Mouse (Mus musculus) liver (tissue): ENCODE data around the gene Hic1.

Source experiments
- DNase-seq: peaks from one replicate; pipeline ENCODE4 v3.0.0-alpha.2; 2020; ENCODE audit warnings: mixed read lengths

Gene Hic1

DNA sequence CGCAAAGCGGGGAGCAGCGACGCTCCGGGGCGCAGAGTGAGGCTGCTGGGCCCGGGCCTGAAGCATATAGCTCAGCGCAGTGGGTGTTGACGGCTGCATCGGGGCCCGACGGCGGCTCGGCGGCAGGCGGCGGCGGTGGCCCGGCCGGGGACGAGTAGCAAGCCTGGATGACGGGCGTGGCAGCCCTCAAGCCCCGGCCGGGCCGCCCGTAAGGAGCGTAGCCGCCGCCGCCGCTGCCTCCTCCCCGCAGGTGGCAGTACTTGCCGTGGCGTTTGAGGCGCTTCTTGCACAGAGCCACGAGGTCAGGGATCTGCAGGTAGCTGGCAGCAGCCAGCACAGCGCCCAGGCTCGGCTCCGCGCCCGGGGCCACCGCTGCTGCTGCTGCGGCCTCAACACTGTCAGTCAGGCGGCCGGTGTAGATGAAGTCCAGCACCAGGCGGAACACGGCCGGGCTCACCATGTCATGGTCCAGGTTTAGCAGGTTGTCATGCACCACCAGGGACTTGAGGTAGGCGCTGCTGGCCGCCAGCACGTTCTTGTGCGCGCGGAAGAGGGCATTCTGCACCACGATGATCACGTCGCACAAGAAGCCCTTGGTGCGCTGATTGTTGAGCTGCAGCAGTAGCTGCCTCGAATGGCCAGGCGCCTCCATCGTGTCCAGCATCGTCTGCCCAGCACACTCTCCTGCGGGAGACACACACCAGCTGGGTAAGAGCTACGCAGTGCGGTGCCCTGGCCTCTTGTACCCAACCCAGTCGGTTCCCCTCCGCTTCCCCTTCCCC lies 2.3 kb downstream of the Hic1 start:
- DNase-seq: no peak

DNA sequence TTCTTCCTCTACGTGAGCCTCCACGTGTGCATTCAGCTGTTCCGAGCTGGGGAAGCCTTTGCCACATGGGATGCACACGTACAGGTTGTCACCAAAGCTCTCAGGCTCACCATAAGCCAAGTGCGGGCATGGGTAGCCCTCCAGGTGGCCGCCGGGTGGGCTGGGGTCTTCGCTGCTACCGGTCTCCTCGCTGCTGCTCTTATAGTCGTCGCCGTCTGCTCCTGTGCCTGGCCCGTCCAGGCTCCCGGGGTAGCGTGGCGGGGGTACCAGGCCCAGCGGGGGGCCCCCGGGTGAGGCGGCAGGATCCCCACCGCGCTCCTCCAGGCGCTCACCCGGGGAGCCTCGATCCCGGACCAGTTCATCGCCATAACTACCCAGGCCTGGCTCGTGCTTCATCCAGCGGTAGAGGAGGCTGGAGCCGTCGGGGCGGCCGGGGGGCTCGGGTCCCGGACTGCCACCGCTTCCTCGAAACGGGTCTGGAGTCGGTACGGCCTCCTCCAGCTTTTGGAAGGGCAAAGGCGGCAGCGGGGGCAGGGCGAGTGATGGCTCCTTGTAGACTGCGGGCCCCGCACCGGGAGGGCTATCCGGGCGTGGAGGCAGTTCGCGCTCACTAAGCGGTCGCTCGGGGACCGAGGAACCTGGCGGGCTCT lies 3.0 kb downstream of the Hic1 start:
- no peak for DNase-seq

DNA sequence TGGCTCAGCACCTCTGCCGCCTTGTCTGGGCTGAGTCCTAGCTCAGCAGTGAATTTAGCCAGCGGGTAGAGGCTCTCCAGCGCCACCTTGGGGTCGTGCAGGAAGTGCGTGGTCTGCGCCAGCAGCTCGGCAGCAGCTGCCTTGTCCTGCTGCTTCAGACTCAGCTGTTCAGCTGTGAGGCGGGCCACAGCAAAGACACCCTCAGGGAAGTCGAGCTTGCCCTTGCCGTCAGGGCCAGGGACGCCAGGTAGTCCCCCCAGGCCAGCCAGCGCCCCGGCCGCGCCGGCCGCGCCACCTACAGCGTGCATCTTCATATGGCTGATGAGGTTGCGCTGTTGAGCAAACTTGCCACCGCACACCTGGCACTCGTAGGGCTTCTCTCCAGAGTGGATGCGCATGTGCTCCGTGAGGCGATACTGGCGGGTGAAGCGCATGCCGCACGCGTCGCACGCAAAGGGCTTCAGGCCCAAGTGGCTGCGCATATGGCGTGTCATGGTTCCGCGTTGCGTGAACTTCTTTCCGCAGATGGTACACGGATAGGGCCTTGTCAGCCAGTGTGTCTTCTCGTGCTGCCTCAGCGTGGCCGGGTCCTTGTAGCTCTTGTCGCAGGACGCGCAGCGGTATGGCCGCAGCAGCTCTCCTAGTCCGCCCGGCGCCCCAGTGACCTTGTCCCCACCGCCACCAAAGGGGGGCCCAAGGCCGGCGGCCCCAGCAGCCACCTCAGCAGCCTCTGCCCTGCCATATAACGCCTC lies 3.7 kb downstream of the Hic1 start:
- DNase-seq: peak; percentile 79

DNA sequence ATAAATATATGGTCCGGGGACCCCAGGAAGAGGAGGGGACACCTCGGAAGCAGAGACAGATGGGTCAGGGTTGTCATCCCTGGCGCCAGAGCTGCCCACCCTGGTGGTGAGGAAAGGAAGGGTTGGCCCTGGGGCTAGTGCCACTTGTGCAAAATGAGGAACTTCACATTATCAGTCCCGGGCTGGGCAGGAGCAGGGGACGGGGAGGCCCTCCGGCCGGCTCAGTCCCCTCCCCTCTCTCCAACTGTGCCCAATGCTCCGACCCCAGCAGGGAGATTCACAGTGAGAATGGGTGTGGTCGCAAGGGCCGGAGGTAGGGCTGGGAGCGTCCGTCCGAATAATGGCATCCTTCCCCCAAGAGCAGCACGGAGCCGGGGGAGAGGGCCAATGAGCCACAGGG lies 4.6 kb downstream of the Hic1 start:
- no peak for DNase-seq

DNA sequence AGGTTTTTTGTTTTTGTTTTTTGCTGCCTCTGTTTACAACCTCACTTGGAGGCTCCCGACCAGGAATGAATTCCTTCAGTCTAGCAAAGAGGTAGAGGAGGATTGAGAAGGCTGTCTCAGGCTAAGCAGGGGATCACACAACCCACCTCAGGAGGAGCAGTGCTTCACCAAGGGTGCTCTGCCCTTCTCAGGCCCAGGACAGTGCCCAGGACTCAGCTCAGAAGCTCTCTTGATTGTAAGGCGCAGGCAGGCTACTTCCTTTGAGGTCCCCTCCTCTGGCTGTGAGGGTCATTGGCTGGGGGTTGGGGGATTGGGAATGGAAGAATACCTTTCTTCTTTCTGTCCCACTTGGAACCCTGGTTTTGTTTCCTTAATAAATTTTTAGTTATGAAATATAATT lies 5.3 kb downstream of the Hic1 start:
- no peak for DNase-seq

DNA sequence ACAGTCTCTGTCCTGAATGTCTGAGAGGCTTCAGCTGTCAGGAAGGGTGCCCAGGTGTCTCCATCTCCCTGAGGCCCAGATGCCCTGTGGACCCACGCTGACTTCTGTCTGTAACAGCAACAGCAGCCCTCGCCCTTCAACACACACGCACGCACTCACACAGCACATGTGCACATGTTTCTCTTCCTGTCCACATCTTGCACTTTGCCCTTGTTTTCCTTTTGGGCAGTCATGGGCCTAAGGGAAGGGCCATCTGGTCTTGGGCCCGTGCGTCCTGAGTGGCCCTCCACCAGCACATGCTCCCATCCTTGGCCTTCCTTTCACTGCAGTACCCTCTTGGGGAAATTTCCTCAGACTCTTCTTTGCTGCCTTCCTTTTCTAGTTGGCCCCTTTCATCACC lies 5.9 kb downstream of the Hic1 start:
- no peak for DNase-seq

DNA sequence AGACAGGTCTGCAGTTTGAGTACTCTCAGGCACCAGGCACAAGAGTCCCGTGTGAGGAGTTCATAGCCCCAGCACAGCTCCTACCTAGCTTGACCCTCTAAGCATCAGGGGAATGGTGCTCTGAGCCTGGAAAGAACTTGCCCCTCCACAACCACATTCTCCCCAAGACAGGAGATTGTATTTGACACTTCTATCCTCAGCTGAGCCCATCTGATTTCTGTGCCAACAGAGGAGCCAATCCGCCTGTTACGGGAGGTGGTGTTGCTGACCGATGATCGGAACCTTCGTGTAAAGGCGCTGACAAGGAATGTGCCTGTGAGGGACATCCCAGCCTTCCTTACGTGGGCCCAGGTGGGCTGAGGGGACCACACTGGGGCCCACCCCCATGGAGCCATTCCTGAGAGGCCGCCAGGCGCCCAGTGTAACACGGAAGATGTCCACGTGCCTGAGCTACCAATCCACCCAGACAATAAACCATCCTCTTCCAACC lies 6.7 kb downstream of the Hic1 start:
- no peak for DNase-seq

DNA sequence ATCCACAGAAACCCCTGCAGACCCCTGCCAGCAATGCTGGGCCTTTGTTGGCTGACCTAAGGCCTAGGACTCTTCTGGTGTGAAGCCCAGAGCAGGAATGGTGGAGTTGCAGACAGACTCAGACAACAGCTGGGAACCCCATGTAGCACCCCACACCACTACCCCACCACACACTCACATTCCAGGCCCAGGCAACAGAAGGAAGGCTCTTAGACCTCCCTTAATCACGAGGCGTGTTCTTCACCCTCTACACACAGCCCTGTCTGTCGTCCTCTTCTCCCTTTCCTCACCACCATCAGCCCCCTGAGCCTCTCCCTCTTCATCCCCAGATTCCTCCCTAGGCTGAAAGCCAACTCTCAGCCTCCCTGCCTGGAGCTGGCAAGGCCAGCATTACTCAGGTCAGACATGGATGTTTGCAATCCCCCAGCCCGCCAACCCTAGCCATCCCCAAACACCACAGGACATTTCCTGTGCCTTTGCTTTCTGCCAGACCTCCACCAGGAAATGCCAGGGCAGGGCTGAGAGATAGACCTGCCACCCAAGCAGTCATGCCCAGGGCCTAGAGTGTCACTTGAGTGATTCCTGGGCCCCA lies 7.8 kb downstream of the Hic1 start:
- DNase-seq: no peak

DNA sequence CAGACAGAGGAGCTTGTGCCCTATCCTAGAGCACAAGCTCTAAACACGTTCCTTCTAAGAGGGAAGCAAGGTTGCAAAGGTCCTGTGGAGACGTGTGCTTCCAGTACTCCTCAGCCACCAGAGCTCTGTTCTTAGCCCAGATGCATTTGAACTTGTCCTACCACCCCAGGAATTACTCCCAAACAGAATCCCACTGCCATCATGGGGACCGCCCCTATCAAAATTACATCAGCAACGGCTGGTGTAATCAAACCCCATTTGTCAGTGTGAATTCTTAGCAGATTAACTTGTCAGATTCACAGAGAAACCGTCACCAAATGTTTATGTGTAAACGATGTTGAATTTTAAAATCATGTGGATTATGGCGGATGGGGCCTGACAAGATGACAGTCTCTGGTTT lies 8.4 kb downstream of the Hic1 start:
- DNase-seq: no peak

DNA sequence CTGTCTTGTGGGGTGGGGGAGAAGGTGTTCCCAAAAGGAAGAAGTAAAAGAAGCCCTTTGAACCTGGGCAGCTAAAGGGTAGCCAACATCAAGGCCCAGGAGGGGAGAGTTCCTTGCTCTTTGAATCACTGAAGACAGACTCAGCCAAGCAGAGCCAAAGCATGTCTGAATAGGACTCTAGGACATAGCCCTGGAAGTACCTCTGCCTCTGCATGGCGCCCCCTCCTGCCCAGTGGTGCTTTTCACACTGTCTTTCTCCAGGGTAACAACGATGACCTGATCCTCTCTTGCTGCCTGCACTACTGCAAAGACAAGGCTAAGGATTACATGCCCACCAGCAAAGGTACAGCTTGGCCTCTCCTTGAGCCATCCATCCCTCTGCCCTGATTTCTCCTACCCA lies 9.8 kb downstream of the Hic1 start:
- no peak for DNase-seq

DNA sequence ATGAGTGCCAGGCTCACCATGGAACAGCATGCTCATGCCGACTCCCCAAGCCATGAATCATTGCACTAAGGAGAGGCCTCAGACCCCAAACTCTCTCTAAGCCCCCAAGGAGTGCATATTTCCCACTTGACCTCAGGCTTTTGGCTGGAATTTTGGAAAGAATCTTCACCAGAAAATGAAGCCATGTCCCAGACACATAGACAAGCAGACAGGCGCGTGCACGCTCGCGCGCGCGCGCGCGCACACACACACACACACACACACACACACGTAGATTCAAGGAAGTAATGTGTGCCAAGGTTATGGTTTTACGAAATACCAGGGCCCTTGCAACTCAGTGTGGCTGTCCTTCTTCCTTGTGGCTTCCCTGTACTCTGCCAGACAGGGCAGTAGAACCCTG lies 10.9 kb downstream of the Hic1 start:
- DNase-seq: no peak

DNA sequence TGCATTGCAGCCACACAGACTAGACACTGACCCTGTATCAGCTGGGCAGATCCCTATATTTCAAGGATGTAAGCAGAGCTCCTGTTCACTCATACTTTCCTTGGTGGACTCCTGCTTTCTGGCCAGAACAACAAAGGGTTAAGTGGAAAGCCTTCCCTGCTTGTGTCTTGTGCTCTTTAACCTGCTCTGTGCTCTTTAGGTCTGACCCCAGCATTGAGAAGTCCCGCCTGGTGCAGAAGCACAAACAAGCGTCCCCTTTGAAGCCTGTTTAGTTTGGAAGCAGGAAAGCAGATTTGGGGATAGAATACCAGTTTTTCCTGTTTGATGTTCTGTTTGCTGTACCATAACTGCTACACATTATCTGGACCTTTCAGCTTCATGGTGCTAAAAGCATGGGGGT lies 11.4 kb downstream of the Hic1 start:
- no peak for DNase-seq

DNA sequence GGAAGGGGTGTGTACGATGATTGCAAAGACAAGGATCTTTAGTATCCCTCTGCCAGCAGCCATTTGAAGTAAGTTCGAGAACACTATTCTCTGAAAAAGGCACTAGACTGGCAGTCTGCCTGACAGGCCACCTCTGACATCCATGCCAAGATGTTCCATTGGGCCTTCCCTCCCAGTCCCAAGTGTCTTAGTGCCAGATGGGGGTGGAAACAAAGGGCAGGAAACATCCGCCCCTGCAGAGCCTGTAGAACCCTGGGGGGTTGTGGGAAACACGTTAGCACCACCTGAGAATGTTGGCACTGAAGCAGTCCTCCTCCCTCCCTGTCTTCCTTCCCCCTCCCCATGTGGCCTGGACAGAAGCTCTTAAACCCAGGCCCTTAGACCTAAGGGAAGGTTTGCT lies 12.3 kb downstream of the Hic1 start:
- DNase-seq: no peak

DNA sequence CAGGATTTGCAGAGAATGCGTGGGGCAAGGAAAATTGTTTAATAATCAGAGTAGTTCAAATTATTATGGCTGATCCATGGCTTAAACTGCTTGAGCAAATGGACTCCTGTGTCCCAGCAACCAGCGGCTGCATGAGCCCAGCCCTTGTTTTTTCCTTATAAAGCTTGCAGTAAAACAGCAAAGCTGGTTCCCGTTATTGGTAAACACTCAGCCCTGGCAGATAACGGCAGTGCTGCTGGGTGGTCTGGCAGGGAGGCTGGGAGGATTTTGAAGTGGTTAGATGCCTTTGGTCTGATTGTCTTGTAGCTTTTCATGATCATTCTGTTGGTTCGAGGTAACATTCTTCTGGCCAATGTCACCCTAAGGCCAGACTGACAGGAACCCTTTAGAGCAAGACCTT lies 12.9 kb downstream of the Hic1 start:
- DNase-seq: no peak

DNA sequence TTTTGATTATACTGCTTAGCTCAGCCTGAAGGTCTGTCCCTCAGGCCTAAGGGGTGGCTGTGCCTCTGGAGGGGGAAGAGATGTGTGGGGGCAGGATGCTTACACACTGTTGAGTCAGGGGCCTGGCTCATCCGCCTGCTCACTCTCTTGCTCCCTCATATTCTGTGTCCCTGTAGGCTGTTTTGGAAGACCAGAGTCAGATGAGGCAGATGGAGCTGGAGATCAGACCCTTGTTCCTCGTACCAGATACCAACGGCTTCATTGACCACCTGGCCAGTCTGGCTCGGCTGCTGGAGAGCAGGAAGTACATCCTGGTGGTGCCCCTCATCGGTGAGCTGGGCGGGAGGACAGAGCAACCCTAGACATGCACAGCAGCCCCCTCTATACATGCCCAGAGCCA lies 13.3 kb downstream of the Hic1 start:
- DNase-seq: no peak

DNA sequence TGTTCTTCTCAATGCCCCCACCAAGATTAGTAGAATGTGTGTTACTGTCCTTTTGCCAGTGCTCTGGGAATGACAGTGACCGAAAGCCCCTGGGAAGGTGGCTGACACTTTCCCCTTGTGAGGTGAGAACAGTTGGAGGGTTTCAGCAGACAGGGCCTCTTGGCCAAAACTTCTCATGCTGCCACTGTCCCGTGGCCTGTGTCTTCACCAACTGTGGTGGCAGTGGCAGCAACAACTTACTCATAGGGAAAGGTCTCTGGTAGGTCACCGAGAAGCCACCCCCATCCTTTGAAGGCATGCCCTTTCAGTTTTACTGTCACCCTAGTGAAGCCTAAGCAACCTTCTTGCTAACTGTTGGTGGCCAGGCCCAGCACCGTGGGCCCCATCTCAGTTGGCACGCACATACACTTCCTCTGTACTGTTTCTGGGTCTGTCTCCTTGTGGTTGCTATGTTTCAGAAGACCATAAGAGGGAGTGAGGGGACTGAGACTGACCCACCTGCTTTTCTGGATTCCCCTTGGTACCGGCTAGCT lies 15.2 kb downstream of the Hic1 start:
- no peak for DNase-seq

DNA sequence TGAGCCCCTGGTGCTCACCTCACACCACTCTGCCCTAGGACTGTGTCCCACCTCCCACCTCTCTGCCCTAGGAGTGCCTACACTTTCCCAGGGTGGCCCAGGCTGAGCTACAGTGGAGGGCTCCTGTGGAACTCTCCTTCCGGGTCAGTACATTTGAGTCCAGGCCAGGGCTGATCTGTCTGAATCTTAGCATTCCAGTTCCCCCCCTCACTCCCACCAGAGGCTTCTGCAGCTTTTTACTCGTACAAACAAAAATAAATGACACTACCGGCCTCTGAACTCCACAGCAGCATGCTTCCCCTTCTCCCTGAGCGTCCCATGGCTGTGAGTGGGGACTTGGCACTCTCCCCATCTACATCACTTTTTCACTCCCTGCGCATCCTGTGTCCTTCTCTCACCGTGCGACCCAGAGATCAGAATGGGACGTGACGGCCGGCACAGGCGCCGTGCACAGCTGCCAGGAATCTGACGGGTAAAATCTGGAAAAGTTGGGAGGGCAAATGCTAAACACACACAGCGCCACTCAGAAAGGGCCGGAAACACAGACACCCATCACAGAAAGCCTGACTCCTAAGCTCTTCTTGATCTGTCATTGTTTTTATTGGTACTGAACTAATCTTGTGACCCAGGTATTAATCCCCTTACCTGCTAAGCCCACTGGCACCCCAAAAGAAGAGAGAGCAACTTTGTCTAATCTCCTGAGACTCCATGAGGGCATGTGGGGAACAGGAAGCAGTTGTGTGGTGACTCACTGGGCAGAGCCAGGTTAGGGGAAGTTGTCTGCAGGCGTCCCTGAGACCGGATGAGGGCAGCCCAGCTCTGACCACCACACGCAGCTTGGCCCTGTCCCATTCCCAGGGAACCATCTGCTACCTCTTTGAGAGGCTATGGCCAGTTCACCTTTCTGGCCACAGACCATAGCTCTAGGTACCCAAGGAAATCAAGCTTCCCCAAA lies 16.4 kb downstream of the Hic1 start:
- DNase-seq: no peak

DNA sequence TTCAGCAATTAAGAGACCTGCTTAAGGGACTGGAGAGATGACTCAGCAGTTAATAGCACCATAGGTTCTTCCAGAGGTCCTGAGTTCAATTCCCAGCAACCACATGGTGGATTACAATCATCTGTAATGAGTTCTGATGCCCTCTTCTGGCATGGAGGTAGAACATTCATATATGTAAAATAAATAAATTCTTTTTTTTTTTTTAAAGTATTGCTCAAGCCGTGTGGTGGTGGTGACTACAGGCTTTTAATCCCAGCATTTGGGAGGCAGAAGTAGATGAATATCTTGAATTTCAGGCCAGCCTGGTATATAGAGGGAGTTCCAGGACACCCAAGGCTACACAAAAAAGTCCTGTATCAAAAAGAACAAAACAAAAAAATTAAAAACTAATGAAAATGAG lies 19.0 kb downstream of the Hic1 start:
- DNase-seq: no peak

DNA sequence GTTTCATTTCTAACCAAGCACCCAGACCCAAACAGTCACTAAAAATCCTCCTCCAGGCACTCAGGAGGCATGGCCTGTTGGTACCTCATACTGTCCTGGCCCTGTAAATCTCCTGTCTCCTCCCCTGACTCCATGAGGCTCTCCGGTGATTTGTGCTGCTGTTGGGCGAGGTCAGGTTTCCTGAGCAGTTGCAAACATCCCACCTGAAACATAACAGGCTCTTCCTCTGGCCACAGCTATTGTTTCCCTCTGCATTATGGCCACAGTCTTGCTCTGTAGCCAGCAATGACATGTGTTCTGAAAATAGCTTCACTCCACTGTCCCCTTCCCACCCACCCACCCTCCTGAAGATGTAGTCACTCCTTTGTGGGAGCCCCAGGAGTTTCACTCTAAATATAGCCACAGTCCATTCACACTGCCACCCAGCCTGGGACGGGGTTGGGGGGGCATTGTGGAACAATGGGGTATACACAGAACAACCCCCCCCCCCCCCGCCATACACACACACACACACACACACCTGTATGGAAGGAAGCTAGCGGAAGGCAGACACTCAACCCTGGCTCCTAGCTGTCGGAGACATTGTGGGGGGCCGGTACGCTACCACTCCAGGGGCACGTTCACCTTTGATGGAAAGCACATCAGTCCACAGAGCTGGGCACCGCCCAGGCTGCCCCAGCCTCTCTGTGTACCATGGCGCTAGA lies 20.8 kb downstream of the Hic1 start:
- DNase-seq: no peak

DNA sequence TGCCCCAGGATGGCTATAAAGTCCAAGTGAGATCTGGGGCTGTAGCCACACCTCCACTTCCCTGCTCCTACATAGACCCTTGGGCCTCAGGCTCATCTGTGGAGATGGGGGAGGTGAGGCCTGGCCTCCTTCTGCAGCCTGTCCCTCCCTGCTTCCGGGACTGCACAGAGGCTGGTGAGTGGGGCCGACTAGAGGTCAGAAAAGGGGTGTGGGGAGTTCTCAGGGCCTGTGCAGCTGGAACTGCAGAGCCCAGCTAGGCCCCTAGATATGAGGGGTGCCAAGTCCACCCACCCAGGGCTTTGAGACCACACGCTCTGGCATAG lies 21.5 kb downstream of the Hic1 start:
- no peak for DNase-seq

DNA sequence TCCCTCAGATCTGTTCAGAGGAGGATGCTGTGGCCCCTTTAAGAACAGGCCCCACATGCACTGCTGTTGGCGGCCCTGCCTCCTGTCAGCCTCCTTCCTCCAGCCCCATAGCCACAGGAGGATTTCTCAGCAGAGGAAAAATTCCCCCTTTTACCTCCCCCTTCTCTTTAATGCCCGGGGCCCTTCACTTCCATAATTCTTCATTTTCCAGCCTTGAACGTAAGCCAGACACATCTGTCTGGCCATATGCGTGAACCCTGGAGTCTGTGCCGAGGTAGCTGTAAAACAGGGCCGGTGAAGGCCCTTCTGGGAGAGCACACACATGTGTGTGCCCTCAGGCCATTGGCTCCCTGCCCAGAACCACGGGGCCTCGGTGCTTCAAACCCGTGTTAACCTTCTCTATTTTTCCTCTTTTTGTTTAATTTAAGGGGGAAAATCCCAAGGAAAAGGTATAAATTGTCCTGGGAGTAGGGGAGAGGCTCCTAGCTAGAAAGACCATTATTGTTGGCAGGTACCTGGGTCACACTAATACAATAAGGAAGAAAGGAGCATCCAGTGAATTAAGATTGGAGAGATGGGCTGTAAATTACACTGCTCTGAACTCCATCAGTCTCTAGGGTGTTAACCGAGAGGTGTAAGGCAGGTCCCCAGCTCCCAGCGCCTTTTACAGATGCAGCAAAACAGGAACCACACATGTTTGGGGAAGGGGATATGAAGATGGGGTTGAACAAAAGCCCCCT lies 22.0 kb downstream of the Hic1 start:
- peak; percentile 55 for DNase-seq
